Mouse (Mus musculus) cerebellum, adult 18-20 months (tissue): Measurements from ENCODE around the gene Sirt4.
"Not testable (repeated sequence)": the region's sequence is repeated elsewhere in the genome, so short reads cannot be mapped to it uniquely, and the experiment has no call there.

Experiments
- DNase-seq, 2 experiments: peaks; one replicate each; pipeline ENCODE4 v3.0.0; 2021

The Sirt4 gene

DNA sequence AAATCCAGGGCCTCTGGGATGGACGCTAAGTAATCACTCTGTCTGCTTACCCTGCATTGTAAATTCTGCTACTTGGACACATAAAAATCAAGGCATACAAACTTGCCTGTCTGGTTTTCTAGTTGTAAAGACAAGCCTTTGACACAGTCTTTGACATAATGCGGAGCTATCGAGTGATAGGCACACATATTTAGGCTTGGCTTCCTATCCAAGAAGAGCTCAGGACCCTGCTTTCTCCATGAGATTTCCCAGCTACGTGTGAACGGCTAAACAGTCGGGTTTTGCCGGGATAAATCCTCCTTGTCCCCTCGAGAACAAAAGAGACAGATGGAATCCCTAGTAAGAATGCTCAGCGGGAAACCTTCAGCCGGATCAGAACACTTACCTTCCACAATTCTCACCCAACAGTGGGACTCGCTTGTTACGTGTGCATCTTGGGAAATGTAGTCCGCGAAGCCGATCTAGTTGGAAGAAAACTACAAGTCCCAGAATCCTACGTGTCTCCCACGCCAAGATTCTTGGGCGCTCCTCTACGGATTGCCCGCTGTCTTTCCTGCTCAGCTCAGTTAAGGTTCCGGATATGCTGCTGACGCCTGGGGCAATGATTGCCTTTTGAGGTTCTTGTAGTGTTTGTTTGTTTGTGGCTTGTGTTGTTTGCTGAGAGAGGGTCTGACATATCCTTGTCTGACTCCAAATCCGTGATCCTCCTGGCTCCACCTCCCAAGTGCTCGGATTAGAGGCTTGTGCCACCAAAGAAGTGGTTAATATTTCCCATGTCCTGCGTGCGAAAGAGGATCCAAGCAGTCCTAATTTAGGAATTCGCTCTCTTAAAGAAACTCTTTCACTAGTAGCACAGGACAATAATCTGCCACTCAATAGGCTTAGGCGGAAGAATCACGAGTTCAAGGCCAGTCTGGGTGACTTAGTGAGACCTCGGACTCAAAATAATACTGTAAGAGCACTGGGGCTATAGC lies at the start of gene Sirt4:
Gene Sirt4 (minus strand): TSS at position 779 of the 974 bp plus-strand sequence.
- peak; percentile 83 to 90 for DNase-seq

DNA sequence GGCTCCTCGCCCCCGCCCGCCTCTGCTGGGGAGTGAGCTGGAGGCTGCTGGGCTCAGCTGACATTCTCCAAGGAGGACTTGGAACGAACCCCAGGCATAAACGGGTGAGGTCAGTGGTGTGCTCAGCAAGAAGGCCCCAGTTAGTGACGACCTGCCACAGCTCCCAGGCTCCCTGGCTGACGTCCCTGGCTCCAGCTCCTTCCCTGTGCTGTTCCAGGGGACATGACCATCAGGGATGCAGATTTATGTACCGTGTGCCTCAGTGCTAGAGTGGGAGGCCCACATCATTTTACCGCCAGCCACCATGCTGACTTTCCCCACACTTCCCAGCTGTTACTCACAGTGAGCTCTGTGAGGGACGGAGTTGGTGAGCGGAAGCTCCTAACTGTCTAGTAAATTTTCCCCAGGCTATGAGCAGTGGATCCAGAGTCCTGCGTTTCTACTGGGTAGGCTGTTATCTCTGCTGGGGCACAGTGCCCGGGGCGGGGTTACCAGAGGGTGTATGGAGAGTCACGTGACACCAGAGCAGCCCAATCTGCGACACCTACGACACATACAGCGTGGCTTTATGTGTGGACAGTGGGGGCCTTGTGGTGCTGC lies 47.2 kb upstream of the Sirt4 start:
- peak; percentile 80 to 86 for DNase-seq

GRCm38 (mm10) chr5:115530447-115530809 lies 45.9 kb upstream of the Sirt4 start:
- DNase-seq, result peak; percentile 91 to 93

- peak; percentile 59 to 60 for DNase-seq
These were observed 45.4 kb upstream of the Sirt4 start for GRCm38 (mm10) chr5:115529742-115530446.

- no peak for DNase-seq
These were observed 44.8 kb upstream of the Sirt4 start for GRCm38 (mm10) chr5:115529364-115529741.

GRCm38 (mm10) chr5:115528128-115528527 lies 43.6 kb upstream of the Sirt4 start:
- DNase-seq, result no peak

DNA sequence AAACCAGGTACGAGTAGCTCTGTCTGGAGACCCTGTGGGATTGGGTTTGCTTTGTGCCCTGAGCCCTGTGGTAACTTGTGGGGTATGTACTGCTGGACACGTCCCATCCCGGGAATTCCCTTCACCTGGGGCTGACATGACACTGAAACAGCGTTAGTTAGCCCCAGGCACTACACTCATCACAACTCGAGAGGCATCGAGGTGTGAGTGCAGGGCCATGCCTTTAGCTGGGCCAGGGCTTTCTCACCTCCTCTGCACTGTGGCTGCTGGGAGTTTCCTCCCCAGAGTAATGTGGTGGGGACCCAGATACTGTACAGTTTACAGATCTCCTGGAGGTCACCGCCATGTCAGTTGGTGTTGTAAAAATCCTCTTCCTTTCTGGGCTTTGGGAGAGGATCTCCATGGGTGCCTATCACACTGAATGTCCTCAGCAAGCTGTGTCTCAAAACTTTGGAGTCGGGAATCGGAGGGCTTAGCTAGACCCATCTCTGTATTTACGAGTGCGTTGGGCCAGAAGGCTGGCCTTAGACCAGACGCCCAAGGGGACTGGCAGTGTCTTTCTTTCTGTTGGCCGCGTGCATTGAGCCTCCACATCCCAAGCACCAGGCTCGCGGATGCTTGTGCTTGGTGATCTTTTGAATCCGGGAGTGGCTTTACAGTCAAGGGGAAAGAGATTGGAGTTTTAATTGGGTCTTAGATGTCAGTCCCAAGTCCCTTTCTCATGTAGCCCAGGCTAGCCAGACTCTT lies 42.1 kb upstream of the Sirt4 start:
- DNase-seq, result no peak

DNA sequence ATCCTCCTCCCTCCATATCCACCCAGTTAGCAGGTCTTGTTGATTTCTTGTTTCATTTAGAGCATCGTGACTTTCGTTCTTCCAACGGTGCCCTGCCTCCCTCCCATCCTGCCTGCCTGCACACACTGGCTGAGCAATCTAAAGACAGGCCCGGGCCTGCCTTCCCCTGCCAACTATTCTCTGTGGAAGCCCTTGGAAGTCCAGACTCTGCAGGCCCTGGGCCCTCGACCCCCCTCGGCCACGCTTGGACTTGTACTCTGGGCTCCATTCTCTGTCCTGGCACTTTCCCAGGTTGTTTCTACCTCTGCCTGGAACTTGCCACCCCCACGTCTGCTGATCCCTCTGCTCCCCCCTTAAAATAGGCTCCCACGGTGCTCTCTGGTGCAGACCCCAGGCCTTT lies 41.4 kb upstream of the Sirt4 start:
- DNase-seq, result no peak

DNA sequence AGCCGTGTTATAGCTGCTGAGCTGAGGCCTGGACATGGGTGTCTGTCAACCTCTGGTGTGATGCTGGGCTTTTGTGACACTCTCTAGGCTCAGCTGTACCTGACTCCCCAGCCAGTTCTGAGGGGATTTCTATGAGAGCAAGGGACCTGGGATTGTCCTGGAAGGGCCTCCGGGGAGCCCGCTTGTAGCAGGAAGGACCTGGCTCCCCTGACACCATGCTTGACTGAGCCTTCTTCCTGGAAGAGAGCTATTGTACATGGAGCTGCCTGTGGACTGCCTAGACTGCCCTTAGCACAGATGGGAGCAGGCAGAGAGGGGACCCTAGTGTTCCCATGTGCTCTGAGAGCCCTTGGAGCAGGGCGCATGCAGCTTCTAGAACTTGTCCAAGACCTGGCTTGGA lies 40.9 kb upstream of the Sirt4 start:
- DNase-seq, result no peak

DNA sequence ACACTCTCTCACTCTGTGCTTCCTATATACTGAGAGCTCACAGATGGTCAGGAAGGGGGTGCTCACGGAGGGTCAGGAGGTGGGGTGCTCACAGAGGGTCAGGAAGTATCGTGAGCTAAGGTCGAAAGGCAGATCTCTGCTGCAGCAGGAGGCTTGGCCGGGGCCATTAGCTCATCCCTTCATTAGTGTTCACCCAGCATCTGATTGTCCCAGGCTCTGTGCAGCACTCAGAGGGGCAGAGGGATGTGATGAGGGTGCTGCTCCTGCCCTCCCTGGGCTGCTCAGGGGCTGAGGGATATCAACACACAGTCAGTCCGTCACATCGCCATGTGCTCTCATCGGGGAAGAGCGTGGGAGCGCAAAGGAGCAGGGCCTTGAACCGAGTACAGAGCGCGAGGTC lies 39.9 kb upstream of the Sirt4 start:
- DNase-seq, result no peak

DNA sequence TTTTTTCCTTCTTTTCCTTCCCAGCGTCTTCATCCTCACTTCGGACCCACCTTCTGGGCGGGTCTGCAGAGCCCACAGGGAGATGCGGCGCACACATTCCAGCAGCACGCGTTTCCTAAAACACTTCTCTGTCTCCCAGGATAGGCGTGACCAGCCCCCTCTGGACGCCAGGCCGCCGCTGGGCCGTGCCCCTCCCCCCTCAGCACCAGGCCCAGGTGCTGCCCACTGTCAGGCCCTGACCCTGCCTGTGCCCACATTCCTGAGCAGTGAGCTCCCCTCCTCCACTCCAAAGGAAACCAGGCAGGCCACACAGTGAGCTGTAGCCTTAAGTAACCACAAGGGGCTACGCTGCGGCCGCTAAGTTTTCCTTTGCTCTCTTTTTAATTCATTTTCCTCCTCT lies 39.4 kb upstream of the Sirt4 start:
- no peak for DNase-seq

DNA sequence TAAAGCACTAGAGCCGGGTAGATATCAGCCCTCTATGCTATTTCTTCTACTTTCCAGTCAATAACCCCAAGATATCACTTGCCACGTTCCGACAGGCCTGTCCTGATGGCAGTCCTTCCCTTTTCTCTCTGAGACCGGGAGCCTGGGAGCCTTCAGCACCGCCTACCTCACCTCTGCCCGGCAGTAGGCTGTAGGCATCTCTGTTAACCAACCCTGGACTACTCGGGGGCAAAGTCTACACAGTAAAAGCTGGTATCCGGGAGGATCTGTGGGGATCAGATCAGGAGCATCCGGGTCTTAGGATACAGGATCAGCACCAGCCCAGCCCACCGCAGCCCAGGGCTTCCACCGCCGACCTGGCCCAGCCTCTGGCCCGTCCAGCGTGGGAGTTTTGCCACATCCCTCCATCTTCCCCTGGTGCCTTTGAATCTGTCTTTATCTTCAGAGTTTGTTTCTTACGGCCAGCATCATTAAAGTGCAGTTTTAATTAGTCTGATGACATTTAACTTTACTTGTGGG lies 38.5 kb upstream of the Sirt4 start:
- DNase-seq, result no peak

DNA sequence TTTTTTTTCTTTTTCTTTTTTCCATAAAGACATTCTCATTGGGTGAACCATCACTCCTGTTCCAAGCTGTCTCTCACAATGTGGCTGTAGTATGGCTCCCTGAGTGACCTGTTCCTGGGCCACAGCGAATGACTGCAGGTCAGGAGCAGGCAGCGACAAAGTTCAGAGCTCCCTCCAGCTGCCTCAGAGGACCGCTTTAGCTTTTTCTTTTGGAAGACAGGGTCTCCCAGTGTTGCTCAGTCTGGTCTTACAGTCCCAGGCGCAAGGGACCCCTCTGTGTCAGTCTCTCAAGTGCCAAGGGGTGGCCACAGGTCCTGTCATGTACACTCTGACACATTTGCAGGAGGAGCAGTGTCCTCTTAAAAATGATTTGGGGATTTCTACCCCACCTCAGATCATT lies 38.0 kb upstream of the Sirt4 start:
- DNase-seq, result no peak

- DNase-seq, result no peak
These were observed 37.3 kb upstream of the Sirt4 start for GRCm38 (mm10) chr5:115521553-115522461.

GRCm38 (mm10) chr5:115520325-115520869 lies 35.9 kb upstream of the Sirt4 start:
- DNase-seq, result peak; percentile 60 to 63

DNA sequence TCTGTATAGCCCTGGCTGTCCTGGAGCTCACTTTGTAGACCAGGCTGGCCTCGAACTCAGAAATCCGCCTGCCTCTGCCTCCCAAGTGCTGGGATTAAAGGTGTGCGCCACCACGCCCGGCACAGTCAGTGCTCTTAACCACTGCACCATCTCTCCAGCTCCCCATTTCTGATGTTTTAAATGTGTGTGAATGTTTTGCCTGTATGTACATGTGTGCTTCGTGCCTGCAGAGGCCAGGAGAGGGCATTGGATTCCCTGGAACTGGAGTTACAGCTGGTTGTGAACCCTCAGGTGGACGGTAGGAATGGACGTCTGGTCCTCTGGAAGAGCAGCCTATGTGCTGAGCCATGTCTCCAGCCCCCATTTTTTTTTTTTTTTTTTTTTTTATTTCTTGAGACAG lies 33.7 kb upstream of the Sirt4 start:
- DNase-seq, result not testable (repeated sequence)

DNA sequence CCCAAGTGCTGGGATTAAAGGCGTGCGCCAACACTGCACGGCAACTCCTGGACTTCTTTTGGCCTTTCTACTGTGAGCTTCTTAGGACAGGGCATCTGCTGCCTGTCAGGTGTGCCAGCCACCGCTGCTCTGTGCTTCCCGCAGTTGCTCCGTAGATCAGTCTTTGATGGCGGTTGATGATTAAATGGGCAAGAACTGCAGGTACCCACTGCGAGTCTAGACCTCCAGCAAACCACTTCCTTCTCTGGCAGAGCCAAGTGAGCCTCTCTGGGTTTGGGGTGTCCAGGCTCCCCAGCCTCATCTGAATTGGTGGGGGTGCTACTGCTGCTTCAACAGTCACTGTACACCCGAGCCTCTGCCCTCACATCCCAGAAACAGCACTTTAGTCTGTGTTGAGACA lies 33.0 kb upstream of the Sirt4 start:
- no peak for DNase-seq

DNA sequence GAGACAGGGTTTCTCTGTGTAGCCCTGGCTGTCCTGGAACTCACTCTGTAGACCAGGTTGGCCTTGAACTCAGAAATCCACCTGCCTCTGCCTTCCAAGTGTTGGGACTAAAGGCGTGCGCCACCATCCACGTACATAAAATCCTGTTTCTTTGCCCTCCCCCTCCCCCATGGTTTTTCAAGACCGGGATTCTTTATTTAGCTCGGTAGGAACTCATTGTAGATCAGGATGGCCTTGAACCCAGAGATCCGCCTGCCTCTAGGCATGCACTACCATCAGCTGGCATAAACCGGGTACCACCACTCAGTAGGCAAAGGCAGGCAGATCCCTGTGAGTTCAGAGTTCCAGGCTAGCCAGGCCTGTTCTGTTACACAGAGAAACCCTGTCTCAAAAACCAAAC lies 32.4 kb upstream of the Sirt4 start:
- DNase-seq, result no peak

GRCm38 (mm10) chr5:115516081-115516907 lies 31.8 kb upstream of the Sirt4 start:
- no peak for DNase-seq

DNA sequence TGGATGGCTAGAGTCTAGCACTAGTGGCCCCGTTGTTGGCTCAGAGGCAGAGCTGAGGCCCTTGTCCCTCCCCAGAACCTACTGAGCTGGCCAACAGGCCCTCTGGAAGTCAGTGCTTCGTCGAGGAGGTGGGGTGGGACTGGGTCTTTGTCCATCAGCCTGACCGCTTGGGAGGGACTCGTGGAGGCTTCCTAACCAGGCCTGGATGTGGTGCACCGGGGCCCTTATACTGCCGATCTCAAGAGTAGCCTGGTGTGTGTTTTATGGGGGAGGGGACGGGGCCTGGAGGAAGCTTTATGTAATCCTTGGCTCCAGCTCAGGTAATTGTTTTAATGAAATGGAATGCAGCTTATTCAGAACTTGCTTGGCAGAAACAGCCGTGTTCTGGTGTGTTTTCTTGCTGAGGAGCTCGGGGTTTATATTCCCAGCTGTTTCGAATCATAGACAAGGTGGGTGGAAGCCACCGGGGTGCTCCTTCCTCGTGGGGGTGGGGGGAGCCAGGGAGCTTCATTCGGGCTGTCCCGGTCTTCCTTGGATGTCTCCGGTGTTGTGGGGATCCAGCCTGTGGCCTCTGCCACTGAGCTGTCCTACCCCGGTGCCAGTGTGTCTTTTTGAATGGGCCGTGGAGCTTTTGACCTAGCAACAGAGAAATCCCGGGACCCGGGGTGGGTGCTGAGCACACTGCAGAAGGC lies 30.5 kb upstream of the Sirt4 start:
- DNase-seq, result no peak
